Mouse (Mus musculus): ENCODE data around the gene AY358078.

- TF ChIP-seq EP300 (IDR thresholded peaks at IDR 0.05; ENCODE audit: insufficient read depth, low read depth, low read length), result no peak
- TF ChIP-seq POLR2A (IDR thresholded peaks at IDR 0.05; ENCODE audit: insufficient read depth, low read depth, low read length), result no peak
- no peak for TF ChIP-seq CTCF (IDR thresholded peaks at IDR 0.05)
These were observed 42.9 kb downstream of the AY358078 start for GRCm38 (mm10) chr14:51842781-51843180.
